Mouse (Mus musculus) hindbrain, embryonic 11.5 days (tissue): ENCODE data around the gene Bbx. TPM values are rescaled to one million over a fixed set of nuclear protein-coding genes. Genes with fewer than 3 reads are reported as not detected.

Experiments
- ATAC-seq: fragments of 200-750 bp; cut with Nextera tagmentation; 2 replicates; pipeline ENCODE4 v1.8.0; 2017; ENCODE audit warnings: mild to moderate bottlenecking, moderate TSS enrichment, moderate library complexity; ENCODE audit not compliant: low FRiP score
- DNase-seq: peaks from one replicate; pipeline ENCODE4 v3.0.0-alpha.2; 2015; ENCODE audit warnings: low spot score
- H3K27ac ChIP-seq: fragments of 300-500 bp; sonication (generic); 2 replicates; pipeline ENCODE4 v1.5.1; 2014; ENCODE audit warnings: mild to moderate bottlenecking, low read depth, low read length
- H3K27me3 ChIP-seq: fragments of 300-500 bp; sonication (generic); 2 replicates; pipeline ENCODE4 v1.6.1; 2014; ENCODE audit warnings: mild to moderate bottlenecking, low read length, moderate library complexity, mixed read lengths; ENCODE audit not compliant: control insufficient read depth, insufficient read depth
- H3K36me3 ChIP-seq: fragments of 300-500 bp; sonication (generic); 2 replicates; pipeline ENCODE4 v1.6.1; 2014; ENCODE audit warnings: mild to moderate bottlenecking, low read length, moderate library complexity, mixed read lengths; ENCODE audit not compliant: control insufficient read depth, insufficient read depth
- H3K4me1 ChIP-seq: fragments of 300-500 bp; sonication (generic); replicated peaks from 2 replicates; pipeline ENCODE4 v1.6.1; 2014; ENCODE audit warnings: low read length, mixed read lengths; ENCODE audit not compliant: control insufficient read depth, insufficient read depth
- H3K4me2 ChIP-seq: fragments of 300-500 bp; sonication (generic); replicated peaks from 2 replicates; pipeline ENCODE4 v1.6.1; 2014; ENCODE audit warnings: mild to moderate bottlenecking, low read depth, low read length
- H3K4me3 ChIP-seq: fragments of 300-500 bp; sonication (generic); 2 replicates; pipeline ENCODE4 v1.5.1; 2014; ENCODE audit warnings: low read depth, low read length
- H3K9ac ChIP-seq: fragments of 300-500 bp; sonication (generic); 2 replicates; pipeline ENCODE4 v1.6.1; 2014; ENCODE audit warnings: low read depth, low read length
- H3K9me3 ChIP-seq: fragments of 300-500 bp; sonication (generic); 2 replicates; pipeline ENCODE4 v1.6.1; 2016; ENCODE audit warnings: low read length; ENCODE audit not compliant: control insufficient read depth
- WGBS: fragments of 180-500 bp; shearing (Covaris S2); extraction: QIAGEN DNeasy Blood & Tissue Kit; methylation state at CpG from one replicate; pipeline ENCODE4 v1.1.7; 2014; 5-methylcytosine and 5-hydroxymethylcytosine counted together
- polyA plus RNA-seq: library from polyadenylated mRNA; unstranded; fragments of >200 nt; fragmentation: Nextera tagmentation; extraction: Ambion mirVana; gene quantifications from 2 replicates; pipeline ENCODE4 v1.2.1, GENCODE M21; 2014

Gene Bbx
- polyA plus RNA-seq, 1 experiment from 2014 or later: 42.2 TPM

DNA sequence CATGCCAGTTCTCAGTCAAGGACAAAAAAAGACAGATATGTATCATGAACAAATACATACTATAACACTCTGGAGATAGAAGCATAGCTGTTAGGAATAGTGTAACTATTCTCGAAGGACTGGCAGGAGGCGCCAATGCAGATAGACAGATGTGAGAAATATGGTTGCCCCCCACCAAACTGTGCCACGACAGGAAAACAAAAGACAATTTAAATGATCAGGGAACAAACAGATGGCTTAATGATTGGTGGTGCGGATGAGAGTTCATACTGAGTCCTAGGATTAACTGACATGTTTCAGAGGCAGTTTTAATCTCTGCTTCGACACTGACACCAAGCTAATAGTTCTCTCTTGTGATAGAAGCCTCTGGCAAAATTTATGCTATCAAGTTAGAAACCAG lies 181.7 kb downstream of the Bbx start:
- no peaks in the 10 kb centered on the region for H3K27me3 ChIP-seq
- no peaks in the 10 kb centered on the region for H3K9me3 ChIP-seq
- DNase-seq (no peak), ATAC-seq (no peak)
- no peak overlapping the region for H3K9ac ChIP-seq
- H3K27ac ChIP-seq: no peak overlapping the region
- H3K4me2 ChIP-seq: no peak overlapping the region
- WGBS: 76% methylated on average over 5 of the region's 5 CpGs
- no peak overlapping the region for H3K4me3 ChIP-seq
- H3K4me1 ChIP-seq: no peaks in the 10 kb centered on the region
- no peaks in the 10 kb centered on the region for H3K36me3 ChIP-seq

DNA sequence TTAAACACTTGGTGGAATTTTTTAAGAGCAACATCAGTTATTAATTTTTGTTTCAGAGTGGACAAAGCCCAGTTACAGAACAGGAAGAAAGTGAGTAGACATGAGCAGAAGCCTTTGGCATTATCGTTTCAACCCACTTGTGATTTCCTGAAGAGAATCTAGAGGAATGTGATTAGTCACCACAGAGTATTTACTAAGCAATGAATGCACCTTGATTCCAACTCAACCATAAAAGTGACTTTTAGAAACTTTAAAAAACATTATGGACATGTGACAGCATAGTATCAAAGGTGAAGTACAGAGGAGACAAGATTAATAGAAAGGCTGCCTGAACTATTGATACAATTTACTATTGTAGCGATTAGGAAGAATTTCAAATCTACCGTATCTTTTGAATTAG lies 183.2 kb downstream of the Bbx start:
- no peaks in the 10 kb centered on the region for H3K4me1 ChIP-seq
- H3K27ac ChIP-seq: no peak overlapping the region
- WGBS: 95% methylated on average over 3 of the region's 3 CpGs
- no peaks in the 10 kb centered on the region for H3K27me3 ChIP-seq
- no peak overlapping the region for H3K9ac ChIP-seq
- ATAC-seq (no peak), DNase-seq (no peak)
- H3K4me2 ChIP-seq: no peak overlapping the region
- H3K9me3 ChIP-seq: no peaks in the 10 kb centered on the region
- H3K36me3 ChIP-seq: no peaks in the 10 kb centered on the region
- H3K4me3 ChIP-seq: no peak overlapping the region

DNA sequence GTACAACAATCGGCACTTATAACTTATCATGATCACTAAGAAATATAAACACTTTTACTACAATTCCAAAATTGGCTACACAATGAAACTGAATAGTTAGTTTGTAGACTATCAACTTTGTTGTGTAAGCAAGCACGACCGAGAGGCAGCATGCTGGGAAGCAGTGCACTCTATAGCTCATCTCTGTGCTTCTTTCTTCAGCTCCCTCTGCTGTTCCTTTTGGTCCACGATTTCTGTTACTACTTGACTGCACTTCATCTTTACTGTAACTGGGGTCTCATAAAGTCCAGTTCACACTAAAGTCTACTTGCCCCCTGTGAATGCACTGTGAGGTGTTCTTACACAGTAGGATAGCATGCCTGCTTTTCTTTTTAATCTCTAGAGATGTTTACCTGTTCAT lies 189.7 kb downstream of the Bbx start:
- H3K4me1 ChIP-seq: no peaks in the 10 kb centered on the region
- no peaks in the 10 kb centered on the region for H3K9me3 ChIP-seq
- H3K27ac ChIP-seq: no peak overlapping the region
- no peak for DNase-seq
- ATAC-seq: no peak
- 80% methylated on average over 4 of the region's 4 CpGs for WGBS
- H3K9ac ChIP-seq: no peak overlapping the region
- H3K27me3 ChIP-seq: no peaks in the 10 kb centered on the region
- H3K4me2 ChIP-seq: no peak overlapping the region
- H3K36me3 ChIP-seq: no peaks in the 10 kb centered on the region
- no peak overlapping the region for H3K4me3 ChIP-seq

DNA sequence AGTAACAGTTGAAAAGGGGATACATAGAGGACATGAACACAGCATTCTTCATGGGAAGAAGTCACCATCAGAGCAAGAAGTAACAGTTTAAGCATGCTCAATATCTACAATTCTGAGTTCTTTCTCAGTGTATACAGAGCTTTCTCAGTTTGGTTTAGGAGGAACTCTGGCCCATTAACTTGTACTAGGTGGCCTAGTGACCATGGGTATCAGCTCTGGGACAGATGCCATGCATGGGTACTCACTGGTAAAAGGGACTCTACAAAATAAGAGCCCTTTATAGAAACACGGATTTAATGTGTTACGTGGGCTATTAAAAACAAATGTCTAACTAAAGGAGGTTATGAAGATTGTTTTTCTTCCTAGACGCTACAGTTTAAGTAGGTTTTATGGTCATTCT lies 190.6 kb downstream of the Bbx start:
- H3K36me3 ChIP-seq: no peaks in the 10 kb centered on the region
- no peak overlapping the region for H3K4me3 ChIP-seq
- no peak overlapping the region for H3K27ac ChIP-seq
- no peaks in the 10 kb centered on the region for H3K4me1 ChIP-seq
- DNase-seq (no peak), ATAC-seq (no peak)
- no peak overlapping the region for H3K9ac ChIP-seq
- H3K4me2 ChIP-seq: no peak overlapping the region
- H3K27me3 ChIP-seq: no peaks in the 10 kb centered on the region
- no peaks in the 10 kb centered on the region for H3K9me3 ChIP-seq
- 95% methylated on average over 3 of the region's 3 CpGs for WGBS

DNA sequence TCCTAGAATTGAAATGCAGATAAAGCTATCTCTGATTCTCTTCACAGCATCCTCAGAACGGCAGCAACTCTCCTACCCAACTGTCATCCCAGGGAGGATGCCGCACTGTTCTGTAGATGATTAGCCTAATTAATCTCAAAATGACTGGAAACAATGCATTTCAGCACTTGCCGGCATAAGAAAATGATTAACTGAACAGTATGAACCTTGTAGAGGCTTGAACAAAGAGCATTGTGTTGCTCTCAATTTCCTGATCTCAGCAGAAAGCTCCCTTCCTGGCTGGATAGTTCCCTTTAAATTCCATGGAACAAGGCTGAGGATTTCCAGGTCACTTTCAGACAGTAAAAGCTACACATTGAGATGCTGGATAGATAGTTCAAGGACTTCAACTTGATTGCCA lies 197.0 kb downstream of the Bbx start:
- Histone ChIP-seq H3K4me1 (no peaks in the 10 kb centered on the region), H3K9ac (no peak overlapping the region), H3K4me2 (no peak overlapping the region), H3K36me3 (no peaks in the 10 kb centered on the region), H3K9me3 (no peaks in the 10 kb centered on the region), H3K4me3 (no peak overlapping the region), H3K27me3 (no peaks in the 10 kb centered on the region), H3K27ac (no peak overlapping the region)
- WGBS: 56% methylated on average over 3 of the region's 3 CpGs
- no peak for ATAC-seq
- no peak for DNase-seq

DNA sequence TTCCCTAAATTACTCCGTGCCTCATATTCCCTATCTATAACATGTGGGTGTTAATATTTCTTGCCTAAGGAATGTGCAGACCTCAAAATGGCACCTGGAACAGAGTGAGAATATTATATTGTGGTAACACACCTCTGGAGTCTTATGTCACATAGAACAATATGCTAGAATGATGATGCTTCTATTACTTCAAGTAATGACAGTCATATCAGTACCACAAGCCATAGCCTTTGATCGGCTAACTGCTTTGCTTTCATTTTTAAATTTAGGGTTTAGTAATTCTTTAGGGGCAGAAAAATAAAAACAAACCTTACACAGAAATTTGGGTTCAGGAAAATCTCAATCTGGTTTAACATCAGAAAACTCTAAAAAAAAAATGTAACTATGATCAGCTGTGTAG lies 201.6 kb downstream of the Bbx start:
- H3K9me3 ChIP-seq: no peaks in the 10 kb centered on the region
- H3K36me3 ChIP-seq: no peaks in the 10 kb centered on the region
- no peak for DNase-seq
- no peaks in the 10 kb centered on the region for H3K27me3 ChIP-seq
- no peaks in the 10 kb centered on the region for H3K4me1 ChIP-seq
- H3K9ac ChIP-seq: no peak overlapping the region
- 97% methylated on average over 2 of the region's 2 CpGs for WGBS
- no peak overlapping the region for H3K27ac ChIP-seq
- H3K4me2 ChIP-seq: no peak overlapping the region
- ATAC-seq: no peak
- H3K4me3 ChIP-seq: no peak overlapping the region

DNA sequence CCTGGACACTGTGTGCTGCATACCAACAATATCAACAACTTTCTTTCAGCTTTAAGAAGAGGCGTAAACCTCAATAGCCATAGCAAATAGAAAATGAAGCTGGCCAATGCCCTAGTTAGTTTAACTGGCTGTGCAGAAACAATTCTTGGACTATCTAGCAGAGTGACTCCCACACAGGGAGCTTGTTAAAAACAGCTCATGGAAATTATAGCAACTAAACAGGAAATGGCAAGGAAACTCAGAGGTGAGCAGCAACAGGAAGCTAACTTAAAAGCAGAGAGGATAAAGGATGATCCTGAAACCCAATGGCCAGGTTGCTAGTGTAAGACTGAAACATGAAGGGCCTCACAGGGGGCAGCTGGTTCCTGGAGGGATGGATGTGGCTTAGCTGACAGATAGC lies 203.4 kb downstream of the Bbx start:
- DNase-seq (no peak), ATAC-seq (no peak)
- WGBS: 95% methylated on average over 1 of the region's 1 CpGs
- Histone ChIP-seq H3K36me3 (no peaks in the 10 kb centered on the region; the same call in 1 of the 2 replicates), H3K27ac (no peak overlapping the region), H3K4me1 (no peaks in the 10 kb centered on the region), H3K4me2 (no peak overlapping the region), H3K9ac (no peak overlapping the region), H3K27me3 (no peaks in the 10 kb centered on the region), H3K9me3 (no peaks in the 10 kb centered on the region), H3K4me3 (no peak overlapping the region)

DNA sequence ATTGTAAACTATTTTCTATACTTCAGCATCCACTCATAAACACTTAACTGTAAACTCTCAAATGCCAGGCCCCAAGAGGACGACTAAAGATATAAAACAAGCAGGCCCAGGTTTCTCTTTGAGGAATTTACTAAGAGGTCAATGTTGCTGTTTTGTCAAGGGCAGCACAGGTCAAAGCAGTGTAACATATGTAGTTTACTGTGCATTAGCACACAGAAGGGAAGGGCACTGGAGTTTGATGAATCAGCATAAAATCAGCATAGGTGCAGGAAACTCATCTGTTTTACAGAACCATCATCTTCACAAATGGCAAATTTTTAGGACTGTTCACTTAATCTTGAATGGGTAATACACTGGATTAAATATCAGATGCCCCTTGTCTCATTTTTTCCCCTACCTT lies 205.9 kb downstream of the Bbx start:
- 89% methylated on average over 1 of the region's 1 CpGs for WGBS
- DNase-seq (no peak), ATAC-seq (no peak)
- Histone ChIP-seq H3K4me3 (no peak overlapping the region), H3K9me3 (no peaks in the 10 kb centered on the region), H3K4me2 (no peak overlapping the region), H3K36me3 (no peaks in the 10 kb centered on the region; the same call in 1 of the 2 replicates), H3K4me1 (no peaks in the 10 kb centered on the region), H3K9ac (no peak overlapping the region), H3K27ac (no peak overlapping the region), H3K27me3 (no peaks in the 10 kb centered on the region)

DNA sequence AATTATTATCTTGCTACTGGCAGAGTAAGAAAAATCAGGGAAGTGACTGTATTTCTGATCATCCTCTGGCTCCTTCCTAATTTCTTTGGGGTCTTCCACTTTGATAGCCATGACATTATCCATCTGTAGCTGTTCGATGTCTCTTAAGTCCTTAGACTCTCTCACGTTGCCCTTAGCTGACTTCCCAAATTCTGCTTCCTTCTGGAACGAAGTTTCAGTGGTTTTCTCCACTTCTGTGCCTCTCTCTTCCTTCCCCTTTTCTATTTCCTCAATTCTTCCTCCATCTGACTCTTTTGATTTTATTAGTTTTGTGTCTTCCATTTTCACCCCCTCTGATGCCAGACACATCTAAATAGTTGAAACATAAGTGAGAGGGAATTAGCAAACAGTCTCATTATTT lies 207.2 kb downstream of the Bbx start:
- Histone ChIP-seq H3K36me3 (no peaks in the 10 kb centered on the region; the same call in 1 of the 2 replicates), H3K27me3 (no peaks in the 10 kb centered on the region), H3K9ac (no peak overlapping the region), H3K4me3 (no peak overlapping the region), H3K9me3 (no peaks in the 10 kb centered on the region), H3K27ac (no peak overlapping the region), H3K4me2 (no peak overlapping the region), H3K4me1 (no peaks in the 10 kb centered on the region)
- 90% methylated on average over 3 of the region's 3 CpGs for WGBS
- DNase-seq: no peak
- no peak for ATAC-seq
